Comparison of ENCODE assay signal across 8 mouse cellular contexts in the genomic region with DNA sequence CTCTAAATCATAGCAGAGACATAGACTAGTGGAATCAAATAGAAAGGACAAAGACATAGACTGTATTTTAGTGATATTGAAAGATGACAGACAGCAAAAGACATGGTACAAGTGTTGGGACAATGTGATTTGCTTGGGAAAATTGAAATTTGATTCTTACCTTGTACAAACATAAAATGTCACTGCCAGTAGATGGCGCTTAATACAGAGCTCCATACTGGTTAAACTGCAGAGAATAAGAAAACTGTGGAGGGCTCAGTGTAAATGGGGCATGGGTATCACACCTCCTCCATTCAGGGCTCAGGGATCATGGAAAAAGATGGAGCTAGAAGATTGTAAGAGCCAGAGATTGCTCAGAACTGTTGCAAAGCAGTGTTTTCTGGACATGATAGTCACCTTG. TPM values are rescaled to one million over a fixed set of nuclear protein-coding genes. Genes with fewer than 3 reads are reported as not detected.
DNase-seq lines count a peak whose midpoint lies in the region; ATAC-seq and TF ChIP-seq lines count a peak whose summit lies in the region.

No protein-coding gene starts in this region.

- H3K27ac ChIP-seq in heart, postnatal 0 days (ENCODE audit: low read depth) = no peak overlapping the region
- no peak overlapping the region for H3K27ac ChIP-seq in midbrain, embryonic 14.5 days (replicated peaks; ENCODE audit: low read depth, low read length)
- no peak overlapping the region for H3K27ac ChIP-seq in midbrain, embryonic 16.5 days (ENCODE audit: low read length)
- H3K27ac ChIP-seq in forebrain, embryonic 11.5 days (ENCODE audit: low read depth, low read length) = no peak overlapping the region

- H3K4me2 ChIP-seq in heart, postnatal 0 days (ENCODE audit: low read depth, low read length) = no peak overlapping the region
- no peak overlapping the region for H3K4me2 ChIP-seq in midbrain, embryonic 14.5 days (ENCODE audit: low read length)
- H3K4me2 ChIP-seq in midbrain, embryonic 16.5 days (ENCODE audit: low read length) = no peak overlapping the region
- H3K4me2 ChIP-seq in forebrain, embryonic 11.5 days (ENCODE audit: low read depth, low read length, severe bottlenecking) = no peak overlapping the region

- H3K9ac ChIP-seq in heart, postnatal 0 days (replicated peaks; ENCODE audit: low read depth, low read length) = no peak overlapping the region
- H3K9ac ChIP-seq in midbrain, embryonic 14.5 days (replicated peaks; ENCODE audit: low read length) = no peak overlapping the region
- H3K9ac ChIP-seq in midbrain, embryonic 16.5 days (ENCODE audit: low read depth, low read length) = no peak overlapping the region
- H3K9ac ChIP-seq in forebrain, embryonic 11.5 days (ENCODE audit: low read length) = no peak overlapping the region

- no peak for TF ChIP-seq EP300 in heart, postnatal 0 days (IDR thresholded peaks at IDR 0.05; ENCODE audit: low read depth)

- WGBS in heart, postnatal 0 days = 6% methylated on average over 1 of the region's 1 CpGs
- 8% methylated on average over 1 of the region's 1 CpGs for WGBS in midbrain, embryonic 14.5 days
- WGBS in midbrain, embryonic 16.5 days = 0% methylated on average over 1 of the region's 1 CpGs
- WGBS in forebrain, embryonic 11.5 days = 5% methylated on average over 1 of the region's 1 CpGs

- ATAC-seq in heart, postnatal 0 days (ENCODE audit: insufficient read depth, low read depth) = no peak
- ATAC-seq in midbrain, embryonic 14.5 days (ENCODE audit: low FRiP score, low TSS enrichment) = no peak
- ATAC-seq in midbrain, embryonic 16.5 days = no peak
- ATAC-seq in forebrain, embryonic 11.5 days (replicated peaks; ENCODE audit: low FRiP score) = no peak

- H3K4me3 ChIP-seq in heart, postnatal 0 days (ENCODE audit: low read depth, low read length) = no peak overlapping the region
- H3K4me3 ChIP-seq in midbrain, embryonic 14.5 days (replicated peaks; ENCODE audit: low read depth, low read length) = no peak overlapping the region
- no peak overlapping the region for H3K4me3 ChIP-seq in midbrain, embryonic 16.5 days (ENCODE audit: low read depth, low read length)
- no peak overlapping the region for H3K4me3 ChIP-seq in forebrain, embryonic 11.5 days (ENCODE audit: low read depth, low read length)

- H3K9me3 ChIP-seq in heart, postnatal 0 days (replicated peaks; ENCODE audit: control insufficient read depth, low read length) = no peaks in the 10 kb centered on the region
- no peaks in the 10 kb centered on the region for H3K9me3 ChIP-seq in midbrain, embryonic 14.5 days (ENCODE audit: control insufficient read depth, low read length)
- no peaks in the 10 kb centered on the region for H3K9me3 ChIP-seq in midbrain, embryonic 16.5 days (replicated peaks; ENCODE audit: control insufficient read depth, low read length, poor library complexity, severe bottlenecking)
- H3K9me3 ChIP-seq in forebrain, embryonic 11.5 days (ENCODE audit: control insufficient read depth, low read length) = no peaks in the 10 kb centered on the region

- no peaks in the 10 kb centered on the region for H3K27me3 ChIP-seq in heart, postnatal 0 days (ENCODE audit: control insufficient read depth, insufficient read depth, low read length)
- no peaks in the 10 kb centered on the region for H3K27me3 ChIP-seq in midbrain, embryonic 14.5 days (ENCODE audit: control insufficient read depth, insufficient read depth, low read length)
- no peaks in the 10 kb centered on the region for H3K27me3 ChIP-seq in midbrain, embryonic 16.5 days (ENCODE audit: control insufficient read depth, insufficient read depth, low read depth, low read length)
- H3K27me3 ChIP-seq in forebrain, embryonic 11.5 days (ENCODE audit: control insufficient read depth, insufficient read depth, low read length) = no peaks in the 10 kb centered on the region

- H3K4me1 ChIP-seq in heart, postnatal 0 days (ENCODE audit: control insufficient read depth, insufficient read depth) = peaks cover 7% of the 10 kb centered on the region; the same call in 1 of the 2 replicates
- no peaks in the 10 kb centered on the region for H3K4me1 ChIP-seq in midbrain, embryonic 14.5 days (ENCODE audit: control insufficient read depth, insufficient read depth, low read length)
- no peaks in the 10 kb centered on the region for H3K4me1 ChIP-seq in midbrain, embryonic 16.5 days (ENCODE audit: control insufficient read depth, insufficient read depth, low read length)
- H3K4me1 ChIP-seq in forebrain, embryonic 11.5 days (replicated peaks; ENCODE audit: control insufficient read depth, insufficient read depth, low read length) = no peaks in the 10 kb centered on the region

- no peak for DNase-seq in heart, postnatal 0 days (ENCODE audit: low spot score)
- DNase-seq in heart, adult 11 months = no peak
- peak; percentile 76 for DNase-seq in midbrain, embryonic 14.5 days
- peak; percentile 51 for DNase-seq in cerebellum, adult 9-10 months
- peak; percentile 68 for DNase-seq in retina, embryonic 14.5 days (ENCODE audit: low spot score)
- DNase-seq in forebrain, embryonic 11.5 days (ENCODE audit: low spot score) = no peak
- DNase-seq in testis, postnatal 10 days (ENCODE audit: low spot score) = no peak

- TF ChIP-seq CTCF in heart, postnatal 0 days (IDR thresholded peaks at IDR 0.05; ENCODE audit: low read depth) = peak; percentile 47

- H3K36me3 ChIP-seq in heart, postnatal 0 days (replicated peaks; ENCODE audit: control insufficient read depth, insufficient read depth, low read length) = no peaks in the 10 kb centered on the region
- no peaks in the 10 kb centered on the region for H3K36me3 ChIP-seq in midbrain, embryonic 14.5 days (ENCODE audit: control insufficient read depth, insufficient read depth, low read length)
- no peaks in the 10 kb centered on the region for H3K36me3 ChIP-seq in midbrain, embryonic 16.5 days (ENCODE audit: control insufficient read depth, insufficient read depth, low read length)
- no peaks in the 10 kb centered on the region for H3K36me3 ChIP-seq in forebrain, embryonic 11.5 days (ENCODE audit: control insufficient read depth, insufficient read depth, low read length)

RNA-seq across cellular contexts. Expression of a gene that starts 21.6 kb away (rescaled TPM):
- 10.4 TPM in 1 of 2 replicates, not detected in the other for total RNA-seq in heart, postnatal 0 days (2014; rRNA removed; ENCODE audit: low replicate concordance)
- 0.92 and 0.97 TPM in 2 replicates for polyA plus RNA-seq in heart, postnatal 0 days (2015; fragmentation: Nextera tagmentation; extraction: Ambion mirVana)
- polyA plus RNA-seq in midbrain, embryonic 14.5 days (2014; fragmentation: Nextera tagmentation; extraction: Ambion mirVana) = 67.0 and 70.8 TPM in 2 replicates
- polyA plus RNA-seq in midbrain, embryonic 16.5 days (2015; fragmentation: Nextera tagmentation; extraction: Ambion mirVana) = 79.9 and 80.4 TPM in 2 replicates
- polyA plus RNA-seq in forebrain, embryonic 11.5 days (2014; fragmentation: Nextera tagmentation; extraction: Ambion mirVana) = 12.8 and 13.6 TPM in 2 replicates

Comparison
In these comparisons a context has a peak if more than half of its experiments do, and no peak if none do; other contexts are left out.
1. DNase-seq: peak in midbrain, embryonic 14.5 days (single experiment), cerebellum, adult 9-10 months (single experiment) and retina, embryonic 14.5 days (single experiment); none in heart, postnatal 0 days (single experiment), heart, adult 11 months (single experiment), forebrain, embryonic 11.5 days (single experiment) and testis, postnatal 10 days (single experiment).